ENCODE assay signal across 8 mouse cellular contexts in genomic region chr4:133968150-133968921, GRCm38 (mm10). TPM values are rescaled to one million over a fixed set of nuclear protein-coding genes. Genes with fewer than 3 reads are reported as not detected.
DNase-seq lines count a peak whose midpoint lies in the region; ATAC-seq and TF ChIP-seq lines count a peak whose summit lies in the region.

Gene Hmgn2 (minus strand): TSS chr4:133968650.

- WGBS in heart, postnatal 0 days, result under 1% methylated on average over 41 of the region's 42 CpGs
- 1% methylated on average over 42 of the region's 42 CpGs for WGBS in large intestine, adult 2 months
- WGBS in neural tube, embryonic 14.5 days, result under 1% methylated on average over 33 of the region's 42 CpGs

- peak; percentile 32 for ATAC-seq in erythroid progenitor cell, adult 5-6 weeks (replicated peaks; ENCODE audit: low FRiP score, poor library complexity, severe bottlenecking)
- peak; percentile 62 for ATAC-seq in heart, postnatal 0 days (ENCODE audit: insufficient read depth, low read depth)
- peak; percentile 68 for ATAC-seq in neural tube, embryonic 14.5 days (ENCODE audit: low read depth)

- H3K4me2 ChIP-seq in heart, postnatal 0 days (ENCODE audit: low read depth, low read length), result peak within 1 kb of the TSS; percentile 94
- peak within 1 kb of the TSS; percentile 98 for H3K4me2 ChIP-seq in neural tube, embryonic 14.5 days (ENCODE audit: low read depth, low read length)

- 0 out of 2 replicates have a peak, but pooled peaks have one; percentile 17 for TF ChIP-seq EP300 in heart, postnatal 0 days (IDR thresholded peaks at IDR 0.05; ENCODE audit: low read depth)

- peak within 1 kb of the TSS; percentile 95 for H3K9ac ChIP-seq in heart, postnatal 0 days (replicated peaks; ENCODE audit: low read depth, low read length)
- H3K9ac ChIP-seq in neural tube, embryonic 14.5 days (replicated peaks; ENCODE audit: low read depth, low read length), result peak within 1 kb of the TSS; percentile 93

- H3K36me3 ChIP-seq in heart, postnatal 0 days (replicated peaks; ENCODE audit: control insufficient read depth, insufficient read depth, low read length), result peaks cover 19% of the 10 kb centered on the region
- H3K36me3 ChIP-seq in neural tube, embryonic 14.5 days (ENCODE audit: control insufficient read depth, insufficient read depth, low read length), result peaks cover 22% of the 10 kb centered on the region

- peak within 1 kb of the TSS; percentile 94 for H3K27ac ChIP-seq in bone marrow macrophage, adult 2 months (ENCODE audit: insufficient read depth, low read depth, low read length)
- H3K27ac ChIP-seq in heart, postnatal 0 days (ENCODE audit: low read depth), result peak within 1 kb of the TSS; percentile 100
- peak within 1 kb of the TSS; percentile 99 for H3K27ac ChIP-seq in neural tube, embryonic 14.5 days (ENCODE audit: low read depth, low read length)

- H3K27me3 ChIP-seq in heart, postnatal 0 days (ENCODE audit: control insufficient read depth, insufficient read depth, low read length), result no peaks in the 10 kb centered on the region
- no peaks in the 10 kb centered on the region for H3K27me3 ChIP-seq in neural tube, embryonic 14.5 days (ENCODE audit: control insufficient read depth, insufficient read depth, low read length)

- peaks cover 5% of the 10 kb centered on the region; the same call in 1 of the 2 replicates for H3K4me1 ChIP-seq in bone marrow macrophage, adult 2 months (ENCODE audit: control insufficient read depth, insufficient read depth, low read length)
- peaks cover 8% of the 10 kb centered on the region for H3K4me1 ChIP-seq in heart, postnatal 0 days (ENCODE audit: control insufficient read depth, insufficient read depth)
- peaks cover 34% of the 10 kb centered on the region for H3K4me1 ChIP-seq in neural tube, embryonic 14.5 days (ENCODE audit: control insufficient read depth, insufficient read depth, low read length)

- no peaks in the 10 kb centered on the region for H3K9me3 ChIP-seq in heart, postnatal 0 days (replicated peaks; ENCODE audit: control insufficient read depth, low read length)
- no peaks in the 10 kb centered on the region for H3K9me3 ChIP-seq in neural tube, embryonic 14.5 days (ENCODE audit: control insufficient read depth, low read length)

- DNase-seq in CD4-positive helper T cell, adult 2 months (ENCODE audit: low read depth, low spot score), result peak; percentile 72
- DNase-seq in heart, postnatal 0 days (ENCODE audit: low spot score), result peak; percentile 38
- DNase-seq in large intestine, adult 2 months (ENCODE audit: low read depth, low spot score), result no peak
- DNase-seq in lung, adult 18-20 months, result peak; percentile 31
- DNase-seq in thymus, adult 18-20 months, result peak; percentile 44 to 57

- H3K4me3 ChIP-seq in bone marrow macrophage, adult 2 months (ENCODE audit: insufficient read depth, low read length), result peak within 1 kb of the TSS; percentile 82
- peak within 1 kb of the TSS; percentile 85 for H3K4me3 ChIP-seq in heart, postnatal 0 days (ENCODE audit: low read depth, low read length)
- peak within 1 kb of the TSS; percentile 70 for H3K4me3 ChIP-seq in neural tube, embryonic 14.5 days (ENCODE audit: low read depth, low read length)

- no peak for TF ChIP-seq CTCF in bone marrow macrophage, adult 2 months (IDR thresholded peaks at IDR 0.05; ENCODE audit: low read depth, low read length)
- TF ChIP-seq CTCF in heart, postnatal 0 days (IDR thresholded peaks at IDR 0.05; ENCODE audit: low read depth), result no peak

- TF ChIP-seq POLR2A in bone marrow macrophage, adult 2 months (IDR thresholded peaks at IDR 0.05; ENCODE audit: borderline replicate concordance, low read depth, low read length), result no peak

RNA-seq across cellular contexts. Expression of gene Hmgn2, which starts in this region (rescaled TPM):
- polyA plus RNA-seq in bone marrow macrophage, adult 2 months (2012; ENCODE audit: insufficient read depth, insufficient read length, missing spikeins), result 222 and 234 TPM in 2 replicates
- total RNA-seq in erythroid progenitor cell, adult 5-6 weeks (2015; ENCODE audit: low replicate concordance), result 1,062 and 1,086 TPM in 2 replicates
- 532 and 653 TPM in 2 replicates for total RNA-seq in erythroid progenitor cell, adult 5-6 weeks (2017; ENCODE audit: low replicate concordance)
- total RNA-seq in heart, postnatal 0 days (2014; rRNA removed; ENCODE audit: low replicate concordance), result 197 and 271 TPM in 2 replicates
- polyA plus RNA-seq in heart, postnatal 0 days (2015; fragmentation: Nextera tagmentation; extraction: Ambion mirVana), result 867 and 901 TPM in 2 replicates
- polyA plus RNA-seq in large intestine, adult 2 months (2012; rRNA removed), result 33.0 and 46.0 TPM in 2 replicates
- 1,100 and 1,186 TPM in 2 replicates for polyA plus RNA-seq in neural tube, embryonic 14.5 days (2014; fragmentation: Nextera tagmentation; extraction: Ambion mirVana)
